Mouse (Mus musculus) embryonic fibroblast, embryonic 13.5 days (primary cell): ENCODE measurements at regions not wholly inside any gene's neighbourhood (a gene's known extent, or its start where the extent isn't known, plus 50 kb on each side); places are given as distances from the start of the nearest gene placed in this dataset.

Experiments
- H3K27ac ChIP-seq: 2 replicates; pipeline ENCODE4 v1.5.1; 2012; ENCODE audit warnings: low read length, control low read depth, inconsistent platforms; ENCODE audit not compliant: insufficient read depth
- H3K4me1 ChIP-seq: 2 replicates; pipeline ENCODE4 v1.6.1; 2011; ENCODE audit warnings: low read length; ENCODE audit not compliant: control insufficient read depth, insufficient read depth
- H3K4me3 ChIP-seq: 2 replicates; pipeline ENCODE4 v1.5.1; 2011; ENCODE audit warnings: mild to moderate bottlenecking, control low read depth, low read length; ENCODE audit not compliant: insufficient read depth
- CTCF ChIP-seq: IDR thresholded peaks from 2 replicates; pipeline ENCODE4 v1.5.1; 2011; ENCODE audit warnings: mild to moderate bottlenecking, control low read depth, low read length, moderate library complexity, borderline replicate concordance; ENCODE audit not compliant: insufficient read depth
- POLR2A ChIP-seq: IDR thresholded peaks from 2 replicates; pipeline ENCODE4 v1.6.1; 2011; ENCODE audit warnings: low read depth, mild to moderate bottlenecking, control low read depth, low read length, moderate library complexity

DNA sequence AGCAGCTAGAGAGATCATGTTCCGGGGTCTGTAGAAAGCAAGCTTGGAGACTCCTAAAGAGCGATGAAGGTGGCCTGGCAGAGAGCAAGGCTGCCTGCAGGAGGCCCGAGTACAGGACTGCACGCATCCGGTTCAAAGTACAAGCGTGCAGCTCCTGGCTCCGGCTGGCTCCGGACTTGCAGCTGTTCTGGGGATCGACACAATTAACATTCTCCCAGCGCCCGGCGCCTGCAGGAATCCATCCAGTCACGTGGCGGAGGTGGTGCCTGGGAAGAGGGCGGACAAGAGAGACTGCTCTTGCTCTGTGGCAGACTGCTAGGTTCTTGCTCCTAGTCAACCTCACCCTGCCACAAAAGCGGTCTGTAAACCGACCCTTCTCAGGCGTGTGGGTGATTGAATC lies 86.9 kb downstream of the Bdh1 start:
- H3K27ac ChIP-seq = peak overlapping the region; percentile 64
- H3K4me3 ChIP-seq = no peak overlapping the region
- H3K4me1 ChIP-seq = peaks cover 8% of the 10 kb centered on the region
- TF ChIP-seq POLR2A (peak; percentile 48; the same call in 1 of the 2 replicates), CTCF (no peak)

DNA sequence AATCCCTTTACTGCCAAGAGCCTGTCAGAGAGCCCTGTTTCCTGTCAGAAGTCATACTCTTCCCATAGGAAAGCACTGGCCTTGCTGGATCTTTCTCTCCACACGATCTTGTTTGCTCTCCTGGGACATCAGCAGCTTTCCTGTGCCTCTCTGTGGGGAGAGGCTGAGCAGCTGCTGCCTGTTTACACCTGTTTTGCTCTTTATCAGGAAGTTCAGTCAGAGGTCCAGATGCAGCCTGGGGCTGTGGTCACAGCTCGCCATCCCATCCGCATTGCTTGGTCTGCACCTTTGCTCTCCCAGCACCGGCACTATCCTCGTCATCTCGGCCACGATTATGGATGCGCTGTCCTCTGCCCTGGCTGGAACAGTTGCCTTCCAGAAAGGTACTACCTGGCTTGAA lies 88.0 kb downstream of the Bdh1 start:
- H3K4me1 ChIP-seq = peaks cover 7% of the 10 kb centered on the region
- no peak for TF ChIP-seq CTCF
- TF ChIP-seq POLR2A = no peak
- no peak overlapping the region for H3K4me3 ChIP-seq
- no peak overlapping the region for H3K27ac ChIP-seq

DNA sequence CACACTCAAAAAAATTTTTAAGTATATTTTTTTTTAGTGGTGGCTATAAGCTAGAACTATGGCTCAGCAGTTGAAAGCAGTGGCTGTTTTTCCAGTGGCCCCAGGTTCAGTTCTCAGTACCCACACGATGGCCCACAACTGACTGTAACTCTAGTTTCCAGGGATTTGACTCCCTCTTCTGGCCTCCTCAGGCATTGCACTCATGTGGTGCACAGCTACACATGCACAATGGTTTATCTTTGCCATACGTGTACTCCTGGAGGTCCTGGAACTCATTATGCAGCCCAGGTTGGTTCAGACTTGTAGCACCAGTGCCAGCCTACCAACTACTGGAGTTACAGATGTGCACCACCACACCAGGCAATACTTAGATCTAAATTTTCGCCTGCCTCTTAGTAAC lies 96.7 kb downstream of the Bdh1 start:
- Histone ChIP-seq H3K4me3 (no peak overlapping the region), H3K27ac (no peak overlapping the region)
- no peak for TF ChIP-seq CTCF
- TF ChIP-seq POLR2A = no peak

DNA sequence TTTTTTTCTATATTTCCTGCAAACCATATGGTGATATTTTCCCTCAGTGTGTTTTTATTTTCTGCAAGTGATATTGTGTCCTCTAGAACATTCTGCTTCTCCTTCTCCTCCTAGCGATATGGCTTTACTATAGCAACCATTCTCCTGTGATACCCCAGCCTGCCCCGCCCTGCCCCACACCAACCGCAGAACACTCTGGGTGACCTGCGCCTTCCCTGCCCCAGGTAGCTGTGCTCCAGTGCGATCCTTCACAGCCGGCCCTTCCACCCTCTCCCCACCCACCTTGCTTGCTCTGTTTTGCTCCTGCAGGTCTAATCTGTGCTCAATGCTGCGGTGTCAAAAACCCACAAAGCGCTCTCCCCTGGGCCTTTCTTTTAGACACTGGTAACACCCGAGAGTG lies 98.0 kb downstream of the Bdh1 start:
- TF ChIP-seq CTCF = no peak
- no peak for TF ChIP-seq POLR2A
- H3K4me1 ChIP-seq = 0 out of 2 replicates have a peak, but pooled peaks cover 3% of the 10 kb centered on the region
- H3K4me3 ChIP-seq = no peak overlapping the region
- no peak overlapping the region for H3K27ac ChIP-seq

More for the DNA sequence above, 96.7 kb downstream of the Bdh1 start:
- H3K4me1 ChIP-seq = 0 out of 2 replicates have a peak, but pooled peaks cover 3% of the 10 kb centered on the region

DNA sequence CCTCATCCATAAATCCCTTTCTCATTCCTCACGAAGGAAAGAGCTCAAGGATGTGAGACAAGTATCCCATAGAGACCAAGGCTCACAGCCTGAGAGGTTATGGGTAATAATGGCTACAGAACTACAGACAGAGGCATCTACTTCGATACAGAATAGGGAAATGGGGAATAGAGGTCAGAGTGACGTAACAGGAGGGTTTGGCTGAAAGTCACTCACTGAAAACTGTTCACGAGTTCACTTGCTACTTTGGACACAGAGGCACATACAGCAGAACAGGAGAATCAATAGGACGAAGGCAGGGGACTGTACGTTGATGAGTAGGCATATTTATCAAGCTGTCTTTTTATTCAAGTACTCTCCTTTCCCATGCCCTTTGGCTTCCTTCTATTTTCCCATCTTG lies 99.7 kb downstream of the Bdh1 start:
- Histone ChIP-seq H3K4me1 (peaks cover 7% of the 10 kb centered on the region), H3K27ac (no peak overlapping the region), H3K4me3 (no peak overlapping the region)
- TF ChIP-seq POLR2A = no peak
- no peak for TF ChIP-seq CTCF

DNA sequence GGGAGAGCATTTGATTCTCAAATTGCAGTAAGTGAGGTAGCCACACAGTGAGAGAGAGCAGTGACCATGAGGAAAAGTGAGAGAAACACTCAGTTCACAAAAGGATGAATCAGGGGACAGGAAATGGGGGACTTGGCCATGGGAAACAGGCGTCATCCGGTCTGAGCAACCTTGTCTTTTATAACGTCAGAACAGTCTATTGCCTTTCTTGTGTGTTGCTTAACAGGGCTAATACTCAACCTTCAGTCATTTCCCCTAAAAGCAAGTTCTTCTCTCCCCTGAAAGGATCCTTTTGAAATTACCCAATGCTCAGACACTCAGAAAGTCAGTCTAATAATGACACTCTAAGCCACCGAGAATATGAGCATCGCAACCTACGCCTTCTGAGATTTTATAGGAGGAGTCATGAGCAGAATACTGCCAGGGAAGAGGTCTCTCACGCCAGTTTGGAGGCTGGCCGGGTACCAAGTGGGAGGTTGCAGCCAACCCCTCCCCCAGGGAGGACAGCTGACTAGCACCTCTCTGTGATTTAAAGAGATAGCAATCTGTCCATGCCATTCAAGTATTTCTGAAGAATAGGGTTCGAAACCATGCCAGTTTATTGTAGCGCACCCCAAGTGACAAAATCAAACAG lies 104.7 kb downstream of the Bdh1 start:
- H3K27ac ChIP-seq = peak overlapping the region; percentile 80
- H3K4me1 ChIP-seq = peaks cover 8% of the 10 kb centered on the region
- TF ChIP-seq CTCF (no peak), POLR2A (no peak)
- H3K4me3 ChIP-seq = no peak overlapping the region

GRCm38 (mm10) chr16:31528596-31529283 lies 106.7 kb downstream of the Bdh1 start:
- Histone ChIP-seq H3K4me1 (peaks cover 6% of the 10 kb centered on the region), H3K4me3 (no peak overlapping the region), H3K27ac (no peak overlapping the region)
- no peak for TF ChIP-seq POLR2A
- TF ChIP-seq CTCF = no peak

GRCm38 (mm10) chr16:31529284-31529958 lies 107.3 kb downstream of the Bdh1 start:
- Histone ChIP-seq H3K27ac (no peak overlapping the region), H3K4me1 (peaks cover 6% of the 10 kb centered on the region), H3K4me3 (no peak overlapping the region)
- TF ChIP-seq POLR2A (no peak), CTCF (no peak)

GRCm38 (mm10) chr16:31530090-31530489 lies 108.0 kb downstream of the Bdh1 start:
- no peak overlapping the region for H3K27ac ChIP-seq
- TF ChIP-seq CTCF (no peak), POLR2A (no peak)
- no peak overlapping the region for H3K4me3 ChIP-seq
- peaks cover 6% of the 10 kb centered on the region for H3K4me1 ChIP-seq

GRCm38 (mm10) chr16:31533196-31533777 lies 111.2 kb downstream of the Bdh1 start:
- no peak overlapping the region for H3K4me3 ChIP-seq
- no peak for TF ChIP-seq CTCF
- no peak for TF ChIP-seq POLR2A
- no peak overlapping the region for H3K27ac ChIP-seq
- no peaks in the 10 kb centered on the region for H3K4me1 ChIP-seq

DNA sequence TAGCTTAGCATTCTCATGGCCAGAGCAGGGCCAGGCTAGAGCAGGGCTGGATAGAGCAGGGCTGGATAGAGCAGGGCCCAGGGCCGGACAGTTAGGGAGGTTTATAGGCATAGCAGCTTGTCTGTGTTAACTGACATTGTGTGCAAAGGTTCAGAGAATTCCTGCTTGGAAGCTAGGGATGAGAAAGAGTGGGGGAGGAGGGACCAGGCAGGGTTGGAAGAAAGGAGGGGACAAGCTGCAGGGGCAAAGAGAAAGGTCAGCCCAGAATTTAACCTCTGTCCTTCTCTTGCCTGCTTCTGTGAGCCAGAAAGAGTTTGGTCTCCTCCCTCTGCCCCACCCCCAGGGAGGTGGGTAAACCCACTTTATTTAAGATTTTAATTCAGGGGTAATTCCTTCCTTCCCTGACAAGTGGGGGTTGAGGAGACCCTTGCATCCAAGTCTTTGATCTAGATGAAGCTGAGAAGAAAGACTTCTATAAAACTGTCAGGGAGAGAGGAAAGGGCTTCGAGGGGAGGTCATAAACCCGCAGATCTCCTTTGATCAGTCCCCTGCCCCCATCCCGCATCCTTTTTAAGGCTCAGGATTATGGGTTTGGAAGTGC lies 112.9 kb downstream of the Bdh1 start:
- Histone ChIP-seq H3K4me1 (no peaks in the 10 kb centered on the region), H3K4me3 (no peak overlapping the region), H3K27ac (no peak overlapping the region)
- TF ChIP-seq CTCF = no peak
- TF ChIP-seq POLR2A = no peak
